Mouse (Mus musculus): ENCODE measurements around the gene Car2.

- TF ChIP-seq CTCF (IDR thresholded peaks at IDR 0.05; ENCODE audit: borderline replicate concordance, extremely low read depth, insufficient read depth, insufficient read length) (no peak), POLR2A (IDR thresholded peaks at IDR 0.05; ENCODE audit: borderline replicate concordance, extremely low read depth, insufficient read depth, insufficient read length, poor library complexity, severe bottlenecking) (no peak)
Measured at GRCm38 (mm10) chr3:14838936-14839335, 47.1 kb upstream of the Car2 start.
